Mouse (Mus musculus): ENCODE measurements at regions not wholly inside any gene's neighbourhood (a gene's known extent, or its start where the extent isn't known, plus 50 kb on each side); places are given as distances from the start of the nearest gene placed in this dataset.

DNA sequence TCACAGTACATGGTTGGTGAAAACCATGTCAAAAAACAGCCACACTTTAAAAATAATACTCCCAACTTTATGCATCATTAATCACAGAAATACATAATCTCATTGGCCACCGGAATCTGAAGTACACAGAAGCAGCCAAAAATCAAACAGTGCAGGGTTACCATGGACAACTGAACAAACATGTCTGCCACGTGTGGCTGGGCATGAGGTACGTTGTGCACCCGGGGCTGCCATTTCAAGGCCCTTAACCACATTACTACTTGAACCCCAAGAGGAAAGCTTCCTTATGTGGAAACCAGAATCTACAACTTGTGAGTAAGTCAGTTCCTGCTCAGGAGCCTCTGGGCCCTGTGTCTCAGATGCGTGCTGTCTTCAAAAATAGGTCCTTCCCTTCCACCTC is 289.9 kb downstream of the Fam49a start:
- Histone ChIP-seq H3K36me3 (ENCODE audit: control insufficient read depth) (no peaks in the 10 kb centered on the region), H3K4me3 (replicated peaks) (no peak overlapping the region), H3K9me3 (ENCODE audit: control insufficient read depth, low read length) (no peaks in the 10 kb centered on the region), H3K27me3 (ENCODE audit: control insufficient read depth) (no peaks in the 10 kb centered on the region), H3K4me1 (ENCODE audit: control insufficient read depth) (no peaks in the 10 kb centered on the region)
- TF ChIP-seq GATA1 (IDR thresholded peaks at IDR 0.05; ENCODE audit: low read length) = no peak

DNA sequence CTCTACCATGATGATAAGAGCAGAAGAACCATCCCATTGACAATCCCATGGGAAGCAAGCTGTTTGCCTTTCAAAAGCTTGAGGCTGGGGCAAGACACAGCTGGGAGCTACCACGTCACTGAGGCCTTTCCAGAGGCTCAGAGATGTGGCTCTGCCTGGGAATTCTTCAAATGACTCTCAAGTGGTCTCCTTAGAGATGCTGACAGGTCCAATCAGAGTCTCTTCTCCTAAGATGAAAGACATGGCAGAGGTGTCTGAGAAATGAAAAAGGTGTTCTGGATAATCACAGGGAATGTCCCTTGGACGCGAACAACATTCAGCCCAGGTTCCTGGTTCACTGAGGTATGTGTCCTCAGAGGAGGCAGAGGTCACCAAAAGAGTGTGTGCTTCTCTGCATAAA is 287.7 kb downstream of the Fam49a start:
- H3K9me3 ChIP-seq (ENCODE audit: control insufficient read depth, low read length) = no peaks in the 10 kb centered on the region

DNA sequence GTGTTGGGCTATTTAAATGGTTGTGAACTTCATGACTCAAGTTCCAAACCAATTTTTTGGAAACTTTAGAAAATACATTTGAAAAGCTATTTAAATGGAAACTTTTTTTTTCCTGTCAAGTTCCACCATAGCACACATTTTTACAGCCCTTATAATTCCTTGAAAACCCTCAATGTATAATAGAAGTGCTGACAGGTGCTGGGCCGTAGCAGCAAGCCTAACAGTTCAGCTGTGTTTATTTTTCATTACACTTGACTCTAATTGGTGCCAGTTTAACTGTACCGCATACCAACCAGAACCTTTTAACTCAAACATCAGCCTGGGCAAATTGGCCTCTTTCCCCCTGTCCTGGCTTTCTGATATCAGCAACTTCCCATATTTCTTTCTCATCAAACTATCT is 286.7 kb downstream of the Fam49a start:
- TF ChIP-seq GATA1 (IDR thresholded peaks at IDR 0.05; ENCODE audit: low read length) = no peak
- TF ChIP-seq TAL1 (IDR thresholded peaks at IDR 0.05; ENCODE audit: low read length) = no peak
- Histone ChIP-seq H3K4me1 (ENCODE audit: control insufficient read depth) (no peaks in the 10 kb centered on the region), H3K27me3 (ENCODE audit: control insufficient read depth) (peaks cover 3% of the 10 kb centered on the region; the same call in 1 of the 2 replicates), H3K36me3 (ENCODE audit: control insufficient read depth) (no peaks in the 10 kb centered on the region), H3K4me3 (replicated peaks) (no peak overlapping the region), H3K9me3 (ENCODE audit: control insufficient read depth, low read length) (no peaks in the 10 kb centered on the region)

More for the DNA sequence above, 287.7 kb downstream of the Fam49a start:
- no peak overlapping the region for H3K4me3 ChIP-seq (replicated peaks)
- no peaks in the 10 kb centered on the region for H3K36me3 ChIP-seq (ENCODE audit: control insufficient read depth)
- H3K27me3 ChIP-seq (ENCODE audit: control insufficient read depth) = peaks cover under 1% of the 10 kb centered on the region; the same call in 1 of the 2 replicates
- no peaks in the 10 kb centered on the region for H3K4me1 ChIP-seq (ENCODE audit: control insufficient read depth)
- TF ChIP-seq GATA1 (IDR thresholded peaks at IDR 0.05; ENCODE audit: low read length) = no peak
- no peak for TF ChIP-seq TAL1 (IDR thresholded peaks at IDR 0.05; ENCODE audit: low read length)

DNA sequence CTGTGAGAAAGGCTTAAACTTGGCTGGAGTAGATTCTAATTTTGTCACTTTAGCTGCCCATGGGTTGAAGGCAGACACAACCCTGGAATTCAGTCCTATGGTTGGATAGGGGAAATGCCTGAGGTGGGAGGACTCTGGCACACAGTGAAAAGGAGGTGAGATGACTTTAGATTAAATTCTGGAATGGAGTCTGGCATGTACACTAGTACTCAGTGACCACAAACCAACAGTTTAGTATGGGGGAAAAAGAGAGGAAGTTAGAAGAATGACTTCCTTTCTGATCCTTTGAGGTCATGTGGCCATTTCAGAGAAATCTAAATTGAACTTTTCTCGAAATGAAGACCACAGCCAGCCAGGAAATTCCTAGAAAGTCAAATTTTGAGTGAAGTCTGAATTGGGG is 285.5 kb downstream of the Fam49a start:
- H3K4me1 ChIP-seq (ENCODE audit: control insufficient read depth) = no peaks in the 10 kb centered on the region
- H3K36me3 ChIP-seq (ENCODE audit: control insufficient read depth) = no peaks in the 10 kb centered on the region
- H3K4me3 ChIP-seq (replicated peaks) = no peak overlapping the region
- peaks cover 3% of the 10 kb centered on the region; the same call in 1 of the 2 replicates for H3K27me3 ChIP-seq (ENCODE audit: control insufficient read depth)
- no peak for TF ChIP-seq GATA1 (IDR thresholded peaks at IDR 0.05; ENCODE audit: low read length)
- no peak for TF ChIP-seq TAL1 (IDR thresholded peaks at IDR 0.05; ENCODE audit: low read length)
- H3K9me3 ChIP-seq (ENCODE audit: control insufficient read depth, low read length) = no peaks in the 10 kb centered on the region

DNA sequence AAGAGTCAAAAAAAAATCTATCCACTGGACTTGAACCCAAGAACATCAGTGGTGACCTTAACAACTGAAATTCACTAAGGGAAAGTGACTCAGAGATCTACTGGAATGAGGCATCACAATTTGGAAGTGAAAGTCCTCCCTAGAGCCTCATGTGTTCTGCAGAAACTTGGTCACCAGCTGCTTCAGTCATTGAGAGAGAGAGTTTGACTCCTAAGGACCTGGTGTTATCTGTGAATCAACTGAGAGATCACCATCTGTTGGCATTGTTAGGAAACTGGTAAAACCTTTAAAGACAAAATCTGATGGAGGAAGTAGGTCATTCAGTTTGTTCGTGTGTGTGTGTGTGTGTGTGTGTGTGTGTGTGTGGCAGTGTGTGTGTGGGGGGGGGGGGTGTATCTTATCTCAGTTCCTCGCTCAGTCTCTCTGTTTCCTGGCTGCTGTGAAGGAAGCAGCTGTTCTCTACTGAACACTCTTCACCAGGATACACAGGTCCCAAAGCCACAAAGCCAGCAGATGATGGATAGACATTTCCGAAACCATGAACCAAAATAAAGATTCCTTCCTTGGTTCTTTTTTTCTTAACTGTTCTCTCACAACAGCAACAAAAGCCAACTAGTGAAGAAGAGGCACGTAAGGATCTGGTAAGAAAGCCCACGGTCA is 284.6 kb downstream of the Fam49a start:
- H3K4me3 ChIP-seq (replicated peaks) = no peak overlapping the region
- TF ChIP-seq GATA1 (IDR thresholded peaks at IDR 0.05; ENCODE audit: low read length) (no peak), TAL1 (IDR thresholded peaks at IDR 0.05; ENCODE audit: low read length) (no peak)
- H3K4me1 ChIP-seq (ENCODE audit: control insufficient read depth) = no peaks in the 10 kb centered on the region
- no peaks in the 10 kb centered on the region for H3K36me3 ChIP-seq (ENCODE audit: control insufficient read depth)
- H3K9me3 ChIP-seq (ENCODE audit: control insufficient read depth, low read length) = no peaks in the 10 kb centered on the region
- H3K27me3 ChIP-seq (ENCODE audit: control insufficient read depth) = peaks cover 3% of the 10 kb centered on the region; the same call in 1 of the 2 replicates

DNA sequence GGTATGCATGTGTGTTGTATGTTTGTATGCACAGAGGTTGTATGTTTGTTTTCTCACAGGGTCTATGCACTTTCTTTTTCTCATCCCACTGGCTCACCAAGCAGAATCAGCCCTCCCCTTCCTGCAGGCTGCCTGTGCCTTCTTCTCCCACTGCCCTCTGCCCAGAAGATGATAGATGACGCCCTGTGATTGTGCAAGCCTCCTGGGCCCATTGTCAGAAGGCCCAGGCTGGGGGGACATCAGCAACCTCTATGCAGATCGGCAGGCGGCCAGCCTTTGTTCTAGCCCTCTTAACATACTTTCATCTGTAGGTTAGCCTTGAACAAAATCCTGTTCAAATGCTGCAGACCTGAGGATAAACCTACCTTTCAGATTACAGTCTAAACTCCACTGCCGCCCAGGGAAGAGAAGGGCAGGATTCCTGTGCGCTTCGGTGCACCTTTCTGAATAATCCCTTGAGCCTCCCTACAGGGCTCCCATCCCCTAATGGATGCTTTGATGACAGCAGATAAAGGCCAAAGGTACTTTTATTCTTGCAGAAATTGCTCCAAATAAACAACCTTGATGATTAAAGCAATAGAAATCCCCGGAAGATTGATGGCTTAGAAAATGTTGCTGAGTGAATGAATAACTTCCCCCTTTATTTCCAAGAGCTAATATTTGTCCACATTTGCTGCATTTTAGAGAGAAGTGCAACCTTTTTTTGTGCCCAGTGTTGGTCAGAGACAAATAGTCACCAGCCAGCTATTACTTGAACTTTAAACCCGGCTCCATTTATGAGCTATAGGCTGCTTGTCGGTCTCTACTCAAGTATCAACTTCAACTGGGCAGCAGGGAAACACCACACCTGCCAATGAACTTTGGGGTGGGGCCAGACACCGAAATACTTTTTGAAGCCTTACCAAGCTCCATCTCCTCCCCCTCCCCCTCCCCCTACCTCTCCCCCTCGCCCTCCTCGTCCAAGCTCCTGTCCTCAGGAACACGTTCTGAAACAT is 279.4 kb downstream of the Fam49a start:
- no peaks in the 10 kb centered on the region; the same call in 1 of the 2 replicates for H3K4me1 ChIP-seq (ENCODE audit: control insufficient read depth)
- no peaks in the 10 kb centered on the region for H3K36me3 ChIP-seq (ENCODE audit: control insufficient read depth)
- H3K9me3 ChIP-seq (ENCODE audit: control insufficient read depth, low read length) = no peaks in the 10 kb centered on the region
- H3K4me3 ChIP-seq (replicated peaks) = no peak overlapping the region
- TF ChIP-seq GATA1 (IDR thresholded peaks at IDR 0.05; ENCODE audit: low read length) = no peak
- H3K27me3 ChIP-seq (ENCODE audit: control insufficient read depth) = peaks cover 3% of the 10 kb centered on the region; the same call in 1 of the 2 replicates

DNA sequence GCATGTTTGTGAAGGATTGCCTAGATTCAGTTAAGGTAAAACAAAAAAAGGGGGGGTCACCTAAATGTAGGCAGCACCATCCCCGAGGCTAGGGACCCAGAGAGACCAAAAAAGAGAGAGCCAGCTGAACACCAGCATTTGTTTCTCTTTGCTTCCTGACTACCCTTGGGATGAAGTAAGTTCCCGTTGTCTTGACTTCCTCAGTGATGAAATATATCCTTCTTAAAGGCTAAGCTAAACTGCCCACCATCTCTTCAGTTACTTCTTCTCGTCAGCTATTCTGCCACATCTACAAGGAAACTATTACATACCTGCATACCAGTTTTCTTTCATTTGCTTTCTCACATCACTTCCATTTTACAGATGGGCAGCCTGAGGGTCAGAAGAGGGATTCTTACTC is 277.4 kb downstream of the Fam49a start:
- Histone ChIP-seq H3K4me3 (replicated peaks) (no peak overlapping the region), H3K27me3 (ENCODE audit: control insufficient read depth) (no peaks in the 10 kb centered on the region; the same call in 1 of the 2 replicates), H3K4me1 (ENCODE audit: control insufficient read depth) (peaks cover 2% of the 10 kb centered on the region), H3K9me3 (ENCODE audit: control insufficient read depth, low read length) (no peaks in the 10 kb centered on the region), H3K36me3 (ENCODE audit: control insufficient read depth) (no peaks in the 10 kb centered on the region)
- TF ChIP-seq TAL1 (IDR thresholded peaks at IDR 0.05; ENCODE audit: low read length) (no peak), GATA1 (IDR thresholded peaks at IDR 0.05; ENCODE audit: low read length) (no peak)

DNA sequence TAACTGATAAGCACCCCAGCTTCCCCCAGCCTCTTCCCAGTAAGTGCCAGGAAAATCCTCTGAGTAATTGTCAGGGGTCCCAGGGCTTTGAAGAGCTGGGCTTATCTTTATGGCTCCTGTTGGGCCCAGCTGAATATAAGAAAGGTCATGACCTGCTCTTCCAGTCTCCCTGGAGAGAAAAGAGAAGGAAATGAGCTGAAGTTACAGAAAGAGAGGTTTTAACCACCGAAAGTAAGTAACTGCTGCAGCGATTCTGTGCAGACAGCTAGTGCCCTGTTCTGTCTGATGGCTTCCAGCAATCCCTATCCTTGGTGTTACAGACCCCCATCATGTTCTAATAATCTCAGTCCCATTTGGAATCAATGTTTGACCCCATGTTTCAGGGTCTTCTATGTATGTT is 272.8 kb downstream of the Fam49a start:
- Histone ChIP-seq H3K4me3 (replicated peaks) (no peak overlapping the region), H3K36me3 (ENCODE audit: control insufficient read depth) (no peaks in the 10 kb centered on the region), H3K4me1 (ENCODE audit: control insufficient read depth) (peaks cover 2% of the 10 kb centered on the region; the same call in 1 of the 2 replicates), H3K9me3 (ENCODE audit: control insufficient read depth, low read length) (no peaks in the 10 kb centered on the region), H3K27me3 (ENCODE audit: control insufficient read depth) (no peaks in the 10 kb centered on the region)
- TF ChIP-seq TAL1 (IDR thresholded peaks at IDR 0.05; ENCODE audit: low read length) (no peak), GATA1 (IDR thresholded peaks at IDR 0.05; ENCODE audit: low read length) (no peak)

DNA sequence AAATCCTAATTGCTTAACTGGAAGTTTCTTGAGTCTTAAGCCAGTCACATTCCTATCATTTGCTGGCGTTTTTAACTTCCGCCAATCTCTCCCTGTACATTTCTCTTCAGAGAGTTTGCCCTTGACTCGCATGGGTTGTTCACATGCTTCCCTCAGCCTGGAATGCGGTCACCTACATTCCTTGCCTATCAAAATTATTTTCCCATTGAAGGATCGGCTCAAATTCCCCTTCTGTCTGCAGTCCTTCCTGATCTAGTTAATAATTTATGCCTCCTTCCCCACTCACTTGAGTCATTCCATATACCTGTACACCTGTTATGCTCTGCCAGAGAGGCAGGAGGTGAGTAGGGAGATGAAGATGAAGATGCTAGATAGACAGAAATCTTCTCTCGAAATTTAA is 268.9 kb downstream of the Fam49a start:
- TF ChIP-seq TAL1 (IDR thresholded peaks at IDR 0.05; ENCODE audit: low read length) = no peak
- TF ChIP-seq GATA1 (IDR thresholded peaks at IDR 0.05; ENCODE audit: low read length) = no peak
- H3K9me3 ChIP-seq (ENCODE audit: control insufficient read depth, low read length) = no peaks in the 10 kb centered on the region
- H3K4me1 ChIP-seq (ENCODE audit: control insufficient read depth) = peaks cover 9% of the 10 kb centered on the region
- no peaks in the 10 kb centered on the region for H3K36me3 ChIP-seq (ENCODE audit: control insufficient read depth)
- no peaks in the 10 kb centered on the region for H3K27me3 ChIP-seq (ENCODE audit: control insufficient read depth)
- no peak overlapping the region for H3K4me3 ChIP-seq (replicated peaks)
